Mouse (Mus musculus) kidney, postnatal 14 days (tissue): ENCODE measurements around the gene Fancc.
A peak's percentile ranks its signal among the peaks of the same experiment; 100 is the strongest.

Source experiments
- DNase-seq: peaks from one replicate; pipeline ENCODE4 v3.0.0; 2022; ENCODE audit warnings: mixed read lengths

Fancc gene

GRCm38 (mm10) chr13:63258671-63259070 is 238.4 kb downstream of the Fancc start:
- DNase-seq = no peak

GRCm38 (mm10) chr13:63258167-63258582 is 238.9 kb downstream of the Fancc start:
- DNase-seq = no peak

- peak; percentile 89 for DNase-seq
These were observed 240.3 kb downstream of the Fancc start for GRCm38 (mm10) chr13:63256807-63257206.

- no peak for DNase-seq
These were observed 240.9 kb downstream of the Fancc start for GRCm38 (mm10) chr13:63256146-63256545.

- DNase-seq = peak; percentile 74
These were observed 241.5 kb downstream of the Fancc start for GRCm38 (mm10) chr13:63255519-63256011.

GRCm38 (mm10) chr13:63253886-63254636 is 243.0 kb downstream of the Fancc start:
- DNase-seq = no peak

- no peak for DNase-seq
These were observed 243.9 kb downstream of the Fancc start for GRCm38 (mm10) chr13:63253147-63253546.

GRCm38 (mm10) chr13:63252295-63253010 is 244.6 kb downstream of the Fancc start:
- DNase-seq = no peak

GRCm38 (mm10) chr13:63251118-63251889 is 245.8 kb downstream of the Fancc start:
- DNase-seq = no peak

- no peak for DNase-seq
These were observed 246.6 kb downstream of the Fancc start for GRCm38 (mm10) chr13:63250441-63250980.

- DNase-seq = no peak
These were observed 247.2 kb downstream of the Fancc start for GRCm38 (mm10) chr13:63249741-63250431.

- DNase-seq = no peak
These were observed 247.9 kb downstream of the Fancc start for GRCm38 (mm10) chr13:63249171-63249570.

GRCm38 (mm10) chr13:63248318-63248717 is 248.8 kb downstream of the Fancc start:
- no peak for DNase-seq

- DNase-seq = no peak
These were observed 249.4 kb downstream of the Fancc start for GRCm38 (mm10) chr13:63247631-63248030.

- DNase-seq = no peak
These were observed 250.0 kb downstream of the Fancc start for GRCm38 (mm10) chr13:63247041-63247440.

GRCm38 (mm10) chr13:63246332-63246940 is 250.6 kb downstream of the Fancc start:
- DNase-seq = peak; percentile 49

- no peak for DNase-seq
These were observed 251.3 kb downstream of the Fancc start for GRCm38 (mm10) chr13:63245812-63246211.

GRCm38 (mm10) chr13:63245218-63245617 is 251.9 kb downstream of the Fancc start:
- no peak for DNase-seq

- peak; percentile 57 for DNase-seq
These were observed 252.7 kb downstream of the Fancc start for GRCm38 (mm10) chr13:63244425-63244824.

- no peak for DNase-seq
These were observed 253.5 kb downstream of the Fancc start for GRCm38 (mm10) chr13:63243586-63243985.

GRCm38 (mm10) chr13:63242401-63243192 is 254.5 kb downstream of the Fancc start:
- DNase-seq = peak; percentile 52
